Mouse (Mus musculus): ENCODE results near the gene Eif4h. TPM values are rescaled to one million over a fixed set of nuclear protein-coding genes. Genes with fewer than 3 reads are reported as not detected.

The Eif4h gene
- total and polyA plus RNA-seq, 2 experiments from 2014 or later = 241 to 430 TPM

- ATAC-seq (ENCODE audit: insufficient read depth, low read depth) = no peak
- TF ChIP-seq EP300 (IDR thresholded peaks at IDR 0.05; ENCODE audit: low read depth) (no peak), CTCF (IDR thresholded peaks at IDR 0.05; ENCODE audit: low read depth) (no peak)
- Histone ChIP-seq H3K4me2 (ENCODE audit: low read depth, low read length) (no peak overlapping the region), H3K27me3 (ENCODE audit: control insufficient read depth, insufficient read depth, low read length) (no peaks in the 10 kb centered on the region), H3K9ac (replicated peaks; ENCODE audit: low read depth, low read length) (no peak overlapping the region), H3K27ac (ENCODE audit: low read depth) (no peak overlapping the region), H3K9me3 (replicated peaks; ENCODE audit: control insufficient read depth, low read length) (no peaks in the 10 kb centered on the region), H3K36me3 (replicated peaks; ENCODE audit: control insufficient read depth, insufficient read depth, low read length) (peaks cover 25% of the 10 kb centered on the region), H3K4me1 (ENCODE audit: control insufficient read depth, insufficient read depth) (no peaks in the 10 kb centered on the region), H3K4me3 (ENCODE audit: low read depth, low read length) (no peak overlapping the region)
- WGBS = 86% methylated on average over 8 of the region's 8 CpGs
- no peak for DNase-seq (ENCODE audit: low spot score)
Measured at GRCm38 (mm10) chr5:134615380-134615779, 23.9 kb downstream of the Eif4h start.

- TF ChIP-seq CTCF (IDR thresholded peaks at IDR 0.05; ENCODE audit: low read depth) = no peak
- no peak for TF ChIP-seq EP300 (IDR thresholded peaks at IDR 0.05; ENCODE audit: low read depth)
- Histone ChIP-seq H3K9ac (replicated peaks; ENCODE audit: low read depth, low read length) (no peak within 1 kb of the TSS), H3K4me1 (ENCODE audit: control insufficient read depth, insufficient read depth) (no peaks in the 10 kb centered on the region), H3K4me3 (ENCODE audit: low read depth, low read length) (no peak within 1 kb of the TSS), H3K9me3 (replicated peaks; ENCODE audit: control insufficient read depth, low read length) (no peaks in the 10 kb centered on the region), H3K36me3 (replicated peaks; ENCODE audit: control insufficient read depth, insufficient read depth, low read length) (peaks cover 19% of the 10 kb centered on the region), H3K4me2 (ENCODE audit: low read depth, low read length) (no peak within 1 kb of the TSS), H3K27ac (ENCODE audit: low read depth) (no peak within 1 kb of the TSS), H3K27me3 (ENCODE audit: control insufficient read depth, insufficient read depth, low read length) (no peaks in the 10 kb centered on the region)
- no peak for ATAC-seq (ENCODE audit: insufficient read depth, low read depth)
- no peak for DNase-seq (ENCODE audit: low spot score)
- WGBS = 81% methylated on average over 7 of the region's 7 CpGs
Measured at GRCm38 (mm10) chr5:134614802-134615201, 24.5 kb downstream of the Eif4h start, which contains the start of gene Lat2. TSS of gene Lat2 (minus strand) at chr5:134615025.

- Histone ChIP-seq H3K4me1 (ENCODE audit: control insufficient read depth, insufficient read depth) (no peaks in the 10 kb centered on the region), H3K9ac (replicated peaks; ENCODE audit: low read depth, low read length) (no peak overlapping the region), H3K27ac (ENCODE audit: low read depth) (no peak overlapping the region), H3K27me3 (ENCODE audit: control insufficient read depth, insufficient read depth, low read length) (no peaks in the 10 kb centered on the region), H3K4me2 (ENCODE audit: low read depth, low read length) (no peak overlapping the region), H3K9me3 (replicated peaks; ENCODE audit: control insufficient read depth, low read length) (no peaks in the 10 kb centered on the region), H3K36me3 (replicated peaks; ENCODE audit: control insufficient read depth, insufficient read depth, low read length) (peaks cover 14% of the 10 kb centered on the region), H3K4me3 (ENCODE audit: low read depth, low read length) (no peak overlapping the region)
- no peak for ATAC-seq (ENCODE audit: insufficient read depth, low read depth)
- no peak for DNase-seq (ENCODE audit: low spot score)
- TF ChIP-seq CTCF (IDR thresholded peaks at IDR 0.05; ENCODE audit: low read depth) (no peak), EP300 (IDR thresholded peaks at IDR 0.05; ENCODE audit: low read depth) (no peak)
- WGBS = 83% methylated on average over 8 of the region's 8 CpGs
Measured at GRCm38 (mm10) chr5:134614296-134614695, 25.0 kb downstream of the Eif4h start.

GRCm38 (mm10) chr5:134613727-134614126 lies 25.6 kb downstream of the Eif4h start:
- DNase-seq (ENCODE audit: low spot score) = no peak
- H3K36me3 ChIP-seq (replicated peaks; ENCODE audit: control insufficient read depth, insufficient read depth, low read length) = peaks cover 8% of the 10 kb centered on the region

GRCm38 (mm10) chr5:134611810-134612521 lies 27.3 kb downstream of the Eif4h start:
- WGBS = 55% methylated on average over 8 of the region's 8 CpGs
- TF ChIP-seq CTCF (IDR thresholded peaks at IDR 0.05; ENCODE audit: low read depth) (no peak), EP300 (IDR thresholded peaks at IDR 0.05; ENCODE audit: low read depth) (no peak)
- Histone ChIP-seq H3K9me3 (replicated peaks; ENCODE audit: control insufficient read depth, low read length) (no peaks in the 10 kb centered on the region), H3K9ac (replicated peaks; ENCODE audit: low read depth, low read length) (no peak overlapping the region), H3K4me3 (ENCODE audit: low read depth, low read length) (no peak overlapping the region), H3K27ac (ENCODE audit: low read depth) (no peak overlapping the region), H3K4me2 (ENCODE audit: low read depth, low read length) (no peak overlapping the region), H3K36me3 (replicated peaks; ENCODE audit: control insufficient read depth, insufficient read depth, low read length) (no peaks in the 10 kb centered on the region), H3K27me3 (ENCODE audit: control insufficient read depth, insufficient read depth, low read length) (no peaks in the 10 kb centered on the region), H3K4me1 (ENCODE audit: control insufficient read depth, insufficient read depth) (no peaks in the 10 kb centered on the region)
- DNase-seq (ENCODE audit: low spot score) (no peak), ATAC-seq (ENCODE audit: insufficient read depth, low read depth) (no peak)

More at GRCm38 (mm10) chr5:134613727-134614126, 25.6 kb downstream of the Eif4h start:
- Histone ChIP-seq H3K27me3 (ENCODE audit: control insufficient read depth, insufficient read depth, low read length) (no peaks in the 10 kb centered on the region), H3K9ac (replicated peaks; ENCODE audit: low read depth, low read length) (no peak overlapping the region), H3K9me3 (replicated peaks; ENCODE audit: control insufficient read depth, low read length) (no peaks in the 10 kb centered on the region), H3K4me1 (ENCODE audit: control insufficient read depth, insufficient read depth) (no peaks in the 10 kb centered on the region), H3K4me2 (ENCODE audit: low read depth, low read length) (no peak overlapping the region), H3K4me3 (ENCODE audit: low read depth, low read length) (no peak overlapping the region), H3K27ac (ENCODE audit: low read depth) (no peak overlapping the region)
- WGBS = 77% methylated on average over 9 of the region's 9 CpGs
- no peak for TF ChIP-seq CTCF (IDR thresholded peaks at IDR 0.05; ENCODE audit: low read depth)
- no peak for TF ChIP-seq EP300 (IDR thresholded peaks at IDR 0.05; ENCODE audit: low read depth)
- no peak for ATAC-seq (ENCODE audit: insufficient read depth, low read depth)
